Mouse (Mus musculus) gastrocnemius, postnatal 10 days (tissue): ENCODE measurements around the gene Gm21987. TPM values are rescaled to one million over a fixed set of nuclear protein-coding genes. Genes with fewer than 3 reads are reported as not detected.
"Not testable (repeated sequence)": the region's sequence is repeated elsewhere in the genome, so short reads cannot be mapped to it uniquely, and the experiment has no call there.

Source experiments
- DNase-seq: peaks from one replicate; pipeline ENCODE4 v3.0.0; 2021; ENCODE audit warnings: mixed read lengths
- long read RNA-seq, 2 experiments: library from polyadenylated mRNA; stranded (forward); transcript quantifications; one replicate each; pipeline ENCODE4 v2.0.0; 2021
- total RNA-seq, 2 experiments: library from RNA; stranded (reverse); gene quantifications; 2 replicates each; pipeline ENCODE4 v1.2.3; 2021

The Gm21987 gene
- not detected for total RNA-seq
- long read RNA-seq, experiment 1, partial matches to known transcripts: 0 of 1 reads
- long read RNA-seq, experiment 1, other reads (novel, unspliced or antisense): 1 of 1 reads
- long read RNA-seq, experiment 2: 0 reads

- DNase-seq: peak; percentile 91
These were observed at the start of gene Gm21987, which contains the start of gene Cox17 for GRCm38 (mm10) chr16:38346529-38347325. Gene Gm21987, plus strand, starts transcription at chr16:38347040. Gene Cox17, plus strand, starts transcription at chr16:38346991.

- DNase-seq: no peak
These were observed 48.4 kb upstream of the Gm21987 start for GRCm38 (mm10) chr16:38298410-38298809.

GRCm38 (mm10) chr16:38302367-38302766 lies 44.5 kb upstream of the Gm21987 start:
- DNase-seq: no peak

- DNase-seq: peak; percentile 45
These were observed 42.2 kb upstream of the Gm21987 start for GRCm38 (mm10) chr16:38304460-38305194.

GRCm38 (mm10) chr16:38306571-38307220 lies 40.1 kb upstream of the Gm21987 start:
- peak; percentile 29 for DNase-seq

DNA sequence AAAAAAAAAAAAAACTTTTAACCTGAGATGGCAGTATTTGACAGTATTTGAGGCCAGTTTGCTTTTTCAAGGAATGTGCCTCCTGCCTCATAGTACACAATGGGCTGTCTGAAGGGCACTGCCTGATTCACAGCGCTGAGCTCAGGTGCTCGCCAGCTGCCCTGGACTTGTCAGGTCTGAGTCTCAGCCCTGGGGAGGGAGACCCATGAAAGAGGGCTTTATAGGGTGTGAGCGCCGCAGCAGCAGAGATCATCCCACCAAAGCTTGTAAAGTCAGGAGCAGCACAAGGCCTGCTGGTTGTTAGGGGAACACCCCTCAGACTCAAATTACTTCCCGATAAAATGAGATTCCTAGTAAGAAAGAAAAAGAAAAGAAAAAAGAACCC lies 39.6 kb upstream of the Gm21987 start:
- DNase-seq: no peak

- DNase-seq: no peak
These were observed 39.2 kb upstream of the Gm21987 start for GRCm38 (mm10) chr16:38307651-38308050.

GRCm38 (mm10) chr16:38308195-38308594 lies 38.6 kb upstream of the Gm21987 start:
- DNase-seq: no peak

- no peak for DNase-seq
These were observed 28.3 kb upstream of the Gm21987 start for GRCm38 (mm10) chr16:38318492-38318891.

DNA sequence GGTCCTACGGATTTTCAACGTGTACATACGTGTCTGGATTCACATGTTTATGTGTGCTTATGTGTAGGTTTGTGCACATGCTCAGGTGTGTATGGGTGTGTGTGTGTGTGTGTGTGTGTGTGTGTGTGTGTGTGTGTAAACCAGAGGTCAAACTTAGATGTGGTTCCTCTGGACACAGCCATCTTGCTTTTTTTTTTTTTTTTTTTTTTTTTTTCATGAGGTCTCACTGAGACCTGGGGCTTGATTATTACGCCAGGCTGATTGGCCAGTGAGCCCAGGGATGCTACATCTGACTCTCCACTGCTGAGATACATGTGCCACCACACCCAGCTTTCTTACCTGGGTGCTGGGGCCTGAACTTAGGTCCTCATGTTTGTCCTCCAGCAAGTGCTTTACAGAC lies 27.8 kb upstream of the Gm21987 start:
- no peak for DNase-seq

- DNase-seq: peak; percentile 26
These were observed 25.3 kb upstream of the Gm21987 start for GRCm38 (mm10) chr16:38321452-38321935.

GRCm38 (mm10) chr16:38324311-38324710 lies 22.5 kb upstream of the Gm21987 start:
- DNase-seq: no peak

DNA sequence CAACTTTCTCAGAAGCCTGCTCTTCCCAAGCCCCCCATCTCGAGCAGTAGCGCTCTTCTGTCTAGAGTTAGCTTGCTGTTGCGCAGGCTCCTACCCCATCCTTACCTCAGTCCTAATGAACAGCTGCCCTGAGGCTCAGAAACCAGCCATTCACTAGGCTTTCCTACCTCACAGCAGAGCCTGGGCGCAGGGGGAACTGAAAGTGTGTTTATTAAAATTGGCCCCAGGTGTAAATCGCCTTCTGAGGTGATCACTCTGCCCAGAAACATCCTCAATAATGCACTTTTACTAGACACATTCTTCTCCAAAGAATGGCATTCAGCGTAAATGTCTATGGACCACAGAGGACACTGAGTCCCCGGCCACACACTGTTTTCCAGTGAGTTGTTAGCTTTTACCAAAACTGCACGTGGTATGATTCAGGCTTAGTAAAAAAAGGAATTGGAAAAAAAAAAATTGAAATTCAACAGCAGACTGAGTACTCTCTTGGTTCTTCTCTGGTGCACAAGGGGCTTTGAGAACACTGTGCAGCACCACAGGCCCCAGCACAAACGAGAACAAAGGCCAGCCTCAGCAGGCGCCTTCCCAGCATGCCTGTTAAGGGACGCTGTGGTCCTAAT lies 20.0 kb upstream of the Gm21987 start:
- no peak for DNase-seq

GRCm38 (mm10) chr16:38329340-38329739 lies 17.5 kb upstream of the Gm21987 start:
- no peak for DNase-seq

GRCm38 (mm10) chr16:38334431-38334830 lies 12.4 kb upstream of the Gm21987 start:
- no peak for DNase-seq

DNA sequence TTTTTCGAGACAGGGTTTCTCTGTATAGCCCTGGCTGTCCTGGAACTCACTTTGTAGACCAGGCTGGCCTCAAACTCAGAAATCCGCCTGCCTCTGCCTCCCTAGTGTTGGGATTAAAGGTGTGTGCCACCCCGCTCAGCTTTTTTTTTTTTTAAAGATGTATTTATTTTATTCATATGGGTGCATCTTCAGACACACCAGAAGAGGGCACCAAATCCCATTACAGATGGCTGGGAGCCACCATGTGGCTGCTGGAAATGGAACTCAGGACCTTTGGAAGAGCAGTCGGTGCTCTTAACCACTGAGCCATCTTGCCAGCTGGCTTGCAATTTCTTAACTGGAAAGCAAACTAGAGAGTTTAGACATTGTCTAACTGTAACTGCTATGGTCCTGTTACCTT lies 8.8 kb upstream of the Gm21987 start:
- not testable (repeated sequence) for DNase-seq

DNA sequence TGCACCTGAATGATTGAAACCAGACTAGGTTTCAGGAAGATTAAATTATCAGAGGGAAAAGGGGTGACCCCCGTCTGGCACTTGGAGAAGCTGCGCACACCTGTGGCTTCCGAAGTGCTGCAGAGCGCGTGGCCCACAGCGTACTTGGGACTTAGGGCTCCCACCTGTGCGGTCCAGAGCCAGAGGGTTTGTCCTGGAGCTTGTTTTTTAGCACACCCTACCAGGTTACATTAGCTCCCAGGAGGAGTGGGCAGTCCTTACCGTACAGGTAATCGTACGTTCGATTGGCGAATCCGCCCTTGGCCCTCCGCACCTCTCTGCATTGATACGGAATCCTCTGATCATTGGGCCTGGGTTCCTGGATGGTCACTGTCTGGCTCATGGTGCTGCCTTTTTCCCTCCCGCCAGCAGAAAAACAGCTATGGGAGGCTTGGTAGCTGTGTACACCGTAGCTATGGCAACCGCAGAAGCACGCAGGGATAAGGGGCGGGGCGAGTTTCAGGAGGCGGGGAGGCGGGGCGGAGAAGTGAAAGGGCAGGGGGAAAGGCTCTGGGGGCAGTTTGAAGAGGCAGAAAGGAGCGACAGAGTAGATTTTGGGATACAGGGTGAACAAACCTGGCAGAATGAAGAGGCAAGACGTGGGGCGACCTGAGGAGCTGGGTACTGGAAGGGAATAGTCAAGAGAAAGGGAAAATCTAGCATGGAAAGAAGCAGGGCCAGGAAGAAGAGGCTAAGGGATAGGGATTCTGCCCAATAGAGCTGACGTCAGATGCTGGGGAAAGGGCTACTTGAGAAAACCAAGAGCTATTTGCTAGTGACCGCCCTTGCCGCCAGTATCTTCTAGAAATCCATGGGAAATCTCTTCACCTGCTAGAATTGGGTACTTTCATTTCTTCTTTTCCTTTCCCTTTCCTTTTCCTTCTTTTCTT lies 5.2 kb upstream of the Gm21987 start, which contains the start of gene Maats1:
Gene Maats1 (minus strand): TSS at position 748 of the 929 bp plus-strand sequence.
- peak; percentile 73 for DNase-seq

- no peak for DNase-seq
These were observed 1.7 kb upstream of the Gm21987 start for GRCm38 (mm10) chr16:38344941-38345725.

DNA sequence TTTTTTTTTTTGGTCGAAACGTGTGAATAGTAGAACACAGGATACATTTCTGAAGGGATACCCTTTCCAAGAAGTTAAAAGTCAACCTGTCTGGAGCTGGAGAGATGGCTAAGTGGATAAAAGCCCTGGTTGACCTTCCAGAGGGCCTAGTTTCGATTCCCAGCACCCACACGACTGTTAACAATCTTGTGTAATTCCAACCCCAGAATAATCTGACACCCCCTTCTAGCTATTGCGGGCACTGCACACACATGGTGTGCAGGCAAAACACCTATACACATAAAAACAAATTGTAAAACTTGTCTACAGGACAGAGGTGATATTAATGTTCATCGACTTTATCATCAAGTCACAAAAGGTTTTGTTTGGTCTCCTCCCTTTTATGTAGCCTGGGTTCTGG lies 748 bp downstream of the Gm21987 start:
- DNase-seq: no peak

DNA sequence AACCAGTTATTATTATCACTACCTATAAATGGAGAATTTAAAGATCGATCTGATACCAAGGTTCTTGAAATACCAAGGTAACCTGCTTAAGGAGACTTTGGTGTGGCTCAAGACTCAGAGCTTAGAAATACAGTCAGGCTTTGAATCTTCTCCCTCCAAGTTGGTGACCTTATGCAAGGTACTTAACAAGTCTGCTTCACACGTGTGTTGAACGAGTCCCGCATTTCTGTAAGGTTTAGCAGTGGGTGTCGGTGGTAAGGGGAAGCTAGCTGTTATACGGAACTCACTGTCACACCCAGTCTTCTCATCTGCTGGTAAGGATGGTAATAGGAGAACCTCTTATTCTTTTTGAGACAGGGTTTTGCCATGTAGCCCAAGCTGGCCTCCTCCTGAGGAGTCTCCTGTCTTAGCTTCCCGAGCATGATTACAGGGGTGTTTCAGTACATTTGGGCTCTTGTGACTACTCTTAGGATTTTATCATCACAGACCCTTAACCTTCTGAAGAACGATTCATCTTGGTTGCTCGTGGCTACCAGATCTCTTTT lies 1.4 kb downstream of the Gm21987 start:
- no peak for DNase-seq
